Mouse (Mus musculus) hindbrain, embryonic 14.5 days (tissue): ENCODE data around the gene Rtl5. TPM values are rescaled to one million over a fixed set of nuclear protein-coding genes. Genes with fewer than 3 reads are reported as not detected.
A peak's percentile ranks its signal among the peaks of the same experiment; 100 is the strongest.
"Not testable (repeated sequence)": the region's sequence is repeated elsewhere in the genome, so short reads cannot be mapped to it uniquely, and the experiment has no call there.

ENCODE experiments used
- ATAC-seq: fragments of 200-750 bp; cut with Nextera tagmentation; 2 replicates; pipeline ENCODE4 v1.8.0; 2017; ENCODE audit warnings: moderate number of reproducible peaks, mild to moderate bottlenecking, moderate TSS enrichment, moderate library complexity; ENCODE audit not compliant: low FRiP score
- DNase-seq: peaks from one replicate; pipeline ENCODE4 v3.0.0-alpha.2; 2015; ENCODE audit warnings: low spot score
- H3K27ac ChIP-seq: fragments of 300-500 bp; sonication (generic); 2 replicates; pipeline ENCODE4 v1.5.1; 2014; ENCODE audit warnings: mild to moderate bottlenecking, moderate library complexity
- H3K27me3 ChIP-seq: fragments of 300-500 bp; sonication (generic); 2 replicates; pipeline ENCODE4 v1.6.1; 2014; ENCODE audit warnings: mild to moderate bottlenecking, low read length, mixed read lengths; ENCODE audit not compliant: control insufficient read depth, insufficient read depth
- H3K36me3 ChIP-seq: fragments of 300-500 bp; sonication (generic); replicated peaks from 2 replicates; pipeline ENCODE4 v1.6.1; 2014; ENCODE audit not compliant: control insufficient read depth, insufficient read depth
- H3K4me1 ChIP-seq: fragments of 300-500 bp; sonication (generic); replicated peaks from 2 replicates; pipeline ENCODE4 v1.6.1; 2014; ENCODE audit warnings: antibody characterized with exemption, low read length, mixed read lengths; ENCODE audit not compliant: control insufficient read depth, insufficient read depth
- H3K4me2 ChIP-seq: fragments of 300-500 bp; sonication (generic); replicated peaks from 2 replicates; pipeline ENCODE4 v1.6.1; 2014; ENCODE audit warnings: mild to moderate bottlenecking, moderate library complexity
- H3K4me3 ChIP-seq: fragments of 300-500 bp; sonication (generic); replicated peaks from 2 replicates; pipeline ENCODE4 v1.5.1; 2014; ENCODE audit warnings: mild to moderate bottlenecking, low read length
- H3K9ac ChIP-seq: fragments of 300-500 bp; sonication (generic); 2 replicates; pipeline ENCODE4 v1.6.1; 2014
- H3K9me3 ChIP-seq: fragments of 300-500 bp; sonication (generic); 2 replicates; pipeline ENCODE4 v1.6.1; 2016; ENCODE audit warnings: low read length; ENCODE audit not compliant: control insufficient read depth
- WGBS: fragments of 180-500 bp; shearing (Covaris S2); extraction: QIAGEN DNeasy Blood & Tissue Kit; methylation state at CpG from one replicate; pipeline ENCODE4 v1.1.7; 2014; 5-methylcytosine and 5-hydroxymethylcytosine counted together
- polyA plus RNA-seq: library from polyadenylated mRNA; unstranded; fragments of >200 nt; fragmentation: Nextera tagmentation; extraction: Ambion mirVana; gene quantifications from 2 replicates; pipeline ENCODE4 v1.2.1, GENCODE M21; 2014

The Rtl5 gene
- 3.2 and 4.5 TPM in 2 replicates for polyA plus RNA-seq

- H3K27ac ChIP-seq, result peak within 1 kb of the TSS; percentile 86
- H3K4me2 ChIP-seq, result peak within 1 kb of the TSS; percentile 64
- DNase-seq, result peak; percentile 76
- peak; percentile 94 for ATAC-seq
- H3K4me1 ChIP-seq, result peaks cover 16% of the 10 kb centered on the region; the same call in 1 of the 2 replicates
- H3K9me3 ChIP-seq, result no peaks in the 10 kb centered on the region
- WGBS, result 22% methylated on average over 55 of the region's 61 CpGs
- peaks cover 3% of the 10 kb centered on the region for H3K27me3 ChIP-seq
- peak within 1 kb of the TSS; percentile 74 for H3K9ac ChIP-seq
- peak within 1 kb of the TSS; percentile 55 for H3K4me3 ChIP-seq
- no peaks in the 10 kb centered on the region for H3K36me3 ChIP-seq
Measured at GRCm38 (mm10) chrX:102070591-102071471, at the start of gene Rtl5. Rtl5 (minus strand) TSS chrX:102071304.

GRCm38 (mm10) chrX:102119042-102119864 is 48.1 kb upstream of the Rtl5 start, which contains the start of gene Pin4:
Pin4 (plus strand) TSS chrX:102119447.
- 15% methylated on average over 30 of the region's 30 CpGs for WGBS
- peak; percentile 98 for ATAC-seq
- Histone ChIP-seq H3K9me3 (no peaks in the 10 kb centered on the region), H3K9ac (peak within 1 kb of the TSS; percentile 58), H3K36me3 (peaks cover 12% of the 10 kb centered on the region; the same call in 1 of the 2 replicates), H3K4me1 (0 out of 2 replicates have a peak, but pooled peaks cover 2% of the 10 kb centered on the region), H3K27me3 (no peaks in the 10 kb centered on the region), H3K4me2 (peak within 1 kb of the TSS; percentile 58), H3K4me3 (peak within 1 kb of the TSS; percentile 58), H3K27ac (peak within 1 kb of the TSS; percentile 83)
- DNase-seq, result peak; percentile 93

DNA sequence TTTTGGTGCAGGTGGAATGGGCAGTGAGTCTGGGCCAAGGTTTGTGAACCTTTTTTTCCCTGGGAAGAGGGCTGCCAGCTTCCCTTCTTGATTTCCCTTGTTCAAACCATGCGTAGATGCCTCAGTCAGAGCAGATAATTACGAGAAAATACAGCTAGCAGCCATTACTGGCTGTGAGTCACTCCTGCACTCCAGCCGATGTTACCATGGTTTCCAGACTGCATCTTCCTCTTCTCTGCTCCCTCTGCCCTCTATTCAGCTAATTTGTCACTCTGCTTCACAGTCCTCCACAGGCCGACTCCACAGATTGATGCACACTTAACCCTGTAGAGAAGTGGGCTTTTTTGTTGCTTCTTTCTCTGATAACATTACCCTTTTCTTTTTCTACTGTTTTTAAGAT is 44.6 kb upstream of the Rtl5 start:
- peak; percentile 30 for DNase-seq
- H3K9ac ChIP-seq, result no peak overlapping the region
- WGBS, result 30% methylated on average over 4 of the region's 4 CpGs

GRCm38 (mm10) chrX:102109349-102109748 is 38.2 kb upstream of the Rtl5 start:
- H3K27ac ChIP-seq, H3K27me3 ChIP-seq, DNase-seq, H3K4me1 ChIP-seq, ATAC-seq, H3K36me3 ChIP-seq, H3K9me3 ChIP-seq, H3K4me3 ChIP-seq, H3K4me2 ChIP-seq, H3K9ac ChIP-seq: not testable (repeated sequence)
- 76% methylated on average over 5 of the region's 5 CpGs for WGBS

More for the DNA sequence above, 44.6 kb upstream of the Rtl5 start:
- no peak for ATAC-seq
- Histone ChIP-seq H3K27me3 (no peaks in the 10 kb centered on the region; the same call in 1 of the 2 replicates), H3K27ac (peak overlapping the region; percentile 68), H3K36me3 (no peaks in the 10 kb centered on the region), H3K4me2 (no peak overlapping the region), H3K9me3 (no peaks in the 10 kb centered on the region), H3K4me3 (no peak overlapping the region), H3K4me1 (0 out of 2 replicates have a peak, but pooled peaks cover 2% of the 10 kb centered on the region)

GRCm38 (mm10) chrX:102103830-102104229 is 32.7 kb upstream of the Rtl5 start:
- not testable (repeated sequence) for H3K27ac ChIP-seq, H3K4me1 ChIP-seq, ATAC-seq, H3K36me3 ChIP-seq, H3K4me2 ChIP-seq, H3K9me3 ChIP-seq, H3K9ac ChIP-seq, H3K4me3 ChIP-seq, H3K27me3 ChIP-seq, DNase-seq
- WGBS, result 67% methylated on average over 2 of the region's 2 CpGs

DNA sequence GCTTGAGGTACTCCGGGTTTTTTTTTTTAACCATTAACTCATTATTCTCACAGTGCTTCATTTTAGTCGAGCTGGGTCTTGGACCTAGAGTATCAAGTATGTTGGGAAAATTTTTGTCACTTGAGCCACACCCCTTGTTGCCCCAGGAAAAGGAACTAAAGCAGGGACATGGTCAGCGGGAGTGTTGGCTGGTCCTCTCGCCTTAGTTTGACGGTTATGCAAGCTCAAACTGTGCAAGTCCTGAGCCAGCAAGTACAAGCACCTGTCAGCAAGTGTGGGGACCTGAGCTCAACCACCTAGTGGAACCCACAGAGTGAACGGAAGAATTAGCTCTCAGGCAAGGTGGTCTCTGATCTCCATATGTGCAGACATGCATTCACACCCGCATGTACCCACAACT is 30.8 kb upstream of the Rtl5 start:
- no peaks in the 10 kb centered on the region for H3K9me3 ChIP-seq
- H3K27ac ChIP-seq, result no peak overlapping the region
- WGBS, result 66% methylated on average over 7 of the region's 7 CpGs
- no peaks in the 10 kb centered on the region for H3K4me1 ChIP-seq
- no peak overlapping the region for H3K4me3 ChIP-seq
- H3K27me3 ChIP-seq, result peaks cover 9% of the 10 kb centered on the region; the same call in 1 of the 2 replicates
- DNase-seq (no peak), ATAC-seq (no peak)
- no peaks in the 10 kb centered on the region for H3K36me3 ChIP-seq
- no peak overlapping the region for H3K9ac ChIP-seq
- H3K4me2 ChIP-seq, result no peak overlapping the region

DNA sequence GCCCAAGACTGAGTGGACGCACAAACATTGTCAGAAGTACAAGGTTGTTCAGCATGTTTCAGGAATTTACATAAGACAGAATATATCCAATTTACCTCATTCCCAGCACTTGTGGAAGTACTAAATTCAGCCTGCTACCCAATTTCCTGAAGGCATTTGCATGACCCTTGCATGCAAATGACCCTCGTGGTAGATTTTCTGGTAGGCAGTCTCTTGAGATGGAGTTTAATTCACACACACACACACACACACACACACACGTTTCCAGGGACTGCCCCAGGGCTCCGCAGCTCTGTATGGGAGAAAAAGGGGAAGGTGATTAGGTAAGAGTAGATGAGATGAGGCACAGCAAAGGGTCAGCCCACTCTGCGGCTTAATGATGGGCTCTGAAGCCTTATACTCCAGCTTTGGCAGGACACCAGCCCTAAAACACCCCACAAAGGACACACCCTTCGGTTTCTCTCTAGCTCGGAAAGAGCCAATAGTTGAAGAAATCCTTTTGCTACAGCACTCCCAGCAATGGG is 23.3 kb upstream of the Rtl5 start:
- WGBS, result 72% methylated on average over 6 of the region's 7 CpGs
- Histone ChIP-seq H3K36me3 (no peaks in the 10 kb centered on the region), H3K4me1 (no peaks in the 10 kb centered on the region)

GRCm38 (mm10) chrX:102090605-102091004 is 19.5 kb upstream of the Rtl5 start:
- Histone ChIP-seq H3K4me3 (no peak overlapping the region), H3K4me1 (no peaks in the 10 kb centered on the region), H3K36me3 (no peaks in the 10 kb centered on the region), H3K27ac (no peak overlapping the region), H3K27me3 (peaks cover 22% of the 10 kb centered on the region; the same call in 1 of the 2 replicates), H3K4me2 (no peak overlapping the region), H3K9me3 (no peaks in the 10 kb centered on the region), H3K9ac (no peak overlapping the region)
- DNase-seq, result no peak
- 81% methylated on average over 3 of the region's 3 CpGs for WGBS
- ATAC-seq, result no peak

More for the DNA sequence above, 23.3 kb upstream of the Rtl5 start:
- Histone ChIP-seq H3K4me3 (no peak overlapping the region), H3K27me3 (peaks cover 7% of the 10 kb centered on the region), H3K4me2 (no peak overlapping the region), H3K9me3 (no peaks in the 10 kb centered on the region), H3K27ac (no peak overlapping the region), H3K9ac (no peak overlapping the region)
- ATAC-seq (no peak), DNase-seq (no peak)
